Mouse (Mus musculus): ENCODE data around the gene Prkrip1. TPM values are rescaled to one million over a fixed set of nuclear protein-coding genes. Genes with fewer than 3 reads are reported as not detected.
"Not testable (repeated sequence)": the region's sequence is repeated elsewhere in the genome, so short reads cannot be mapped to it uniquely, and the experiment has no call there.

The Prkrip1 gene
- total RNA-seq, 2 experiments from 2014 or later, result 35.3 to 38.3 TPM

DNA sequence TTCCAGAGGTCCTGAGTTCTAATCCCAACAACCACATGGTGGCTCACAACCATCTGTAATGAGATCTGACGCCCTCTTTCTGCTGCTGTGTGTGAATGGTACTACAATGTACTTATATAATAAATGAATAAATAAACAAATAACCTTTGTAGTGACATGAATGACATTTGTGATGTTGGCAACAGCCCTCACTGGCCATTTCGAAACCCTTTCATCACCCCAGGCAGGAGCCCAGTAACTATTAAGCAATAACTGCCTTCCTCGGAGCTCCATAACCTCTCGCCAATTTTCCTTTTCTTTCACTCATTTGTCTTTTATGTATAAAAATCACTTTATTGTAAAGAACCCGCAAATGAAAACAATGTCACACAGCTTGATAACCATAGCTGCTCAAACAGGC lies 15.0 kb upstream of the Prkrip1 start:
- DNase-seq (ENCODE audit: low spot score in 2 of 2), result no peak

DNA sequence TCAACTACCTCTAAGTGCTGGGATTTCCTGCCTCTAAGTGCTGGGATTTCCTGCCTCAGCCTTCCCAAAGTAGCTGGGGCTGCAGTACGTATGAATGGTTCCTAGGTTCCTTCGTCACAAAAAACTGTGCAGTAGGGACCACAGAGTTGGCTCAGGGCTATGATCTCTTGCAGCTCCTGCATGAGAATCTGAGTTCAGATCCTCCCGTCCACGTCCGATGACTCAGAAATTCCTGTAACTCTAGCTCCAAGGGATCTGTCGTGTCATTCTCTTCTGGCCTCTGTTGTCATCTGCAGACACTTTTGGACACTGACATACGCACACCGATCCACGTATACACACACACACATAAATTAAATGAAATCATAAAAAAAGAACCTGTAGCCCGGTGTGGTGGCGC lies 14.0 kb upstream of the Prkrip1 start:
- no peak for DNase-seq (ENCODE audit: low spot score in 2 of 2)

DNA sequence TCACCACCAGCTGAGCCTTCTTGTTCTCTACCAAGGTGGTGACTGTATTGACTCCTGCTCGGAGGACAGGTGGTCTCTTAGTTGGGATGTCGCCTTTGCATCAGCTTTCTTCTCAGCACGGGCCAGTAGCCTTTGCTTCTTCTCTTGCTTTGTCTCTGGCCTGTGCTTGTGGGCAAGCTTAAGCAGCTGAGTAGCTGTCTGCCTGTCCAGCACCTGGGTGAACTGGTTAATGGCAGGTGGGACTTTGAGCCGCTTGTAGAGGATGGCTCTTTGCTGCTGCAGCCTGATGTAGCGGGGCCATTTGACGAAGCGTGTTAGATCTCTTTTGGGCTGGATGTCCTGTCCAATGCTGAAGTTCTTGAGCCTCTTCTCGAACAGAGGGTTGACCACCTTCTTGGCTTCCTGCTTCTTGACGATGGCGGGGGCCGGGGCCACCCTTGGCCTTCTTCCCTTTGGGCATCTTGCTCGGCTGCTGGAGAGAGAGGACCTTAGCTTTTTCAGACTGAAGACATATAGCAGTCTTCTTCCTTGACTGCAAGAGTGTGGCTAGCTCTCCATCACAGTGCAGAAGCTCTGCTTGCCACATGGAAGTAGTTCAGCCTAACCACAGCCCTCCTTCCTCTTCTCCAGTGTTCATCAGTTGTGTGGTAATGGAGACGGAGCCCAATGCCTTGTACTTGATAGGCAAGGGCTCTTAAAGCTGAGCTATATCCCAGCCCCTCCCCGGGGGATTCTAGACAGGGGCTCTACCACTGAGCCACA lies 12.8 kb upstream of the Prkrip1 start:
- not testable (repeated sequence) for DNase-seq (ENCODE audit: low spot score in 2 of 2)

DNA sequence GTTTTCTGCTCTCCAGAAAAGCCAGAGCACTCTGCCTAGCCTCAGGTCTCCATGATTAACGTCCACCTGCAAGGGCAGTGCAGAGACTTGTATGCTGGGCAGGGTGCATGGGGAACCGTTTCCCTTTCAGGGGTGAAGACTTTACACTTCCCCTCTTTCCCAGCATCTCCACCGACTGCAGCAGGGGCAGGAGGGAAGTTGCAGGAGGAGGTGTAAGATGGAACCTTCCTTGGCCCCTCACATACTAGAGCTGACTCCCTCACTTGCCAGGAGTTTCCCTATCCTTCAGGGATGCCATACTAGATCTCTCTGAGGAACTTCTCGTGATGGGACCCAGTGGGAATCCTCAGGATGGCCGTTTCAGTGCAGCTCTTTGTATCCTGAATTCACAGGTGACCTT lies 11.8 kb upstream of the Prkrip1 start:
- no peak for DNase-seq (ENCODE audit: low spot score in 2 of 2)

DNA sequence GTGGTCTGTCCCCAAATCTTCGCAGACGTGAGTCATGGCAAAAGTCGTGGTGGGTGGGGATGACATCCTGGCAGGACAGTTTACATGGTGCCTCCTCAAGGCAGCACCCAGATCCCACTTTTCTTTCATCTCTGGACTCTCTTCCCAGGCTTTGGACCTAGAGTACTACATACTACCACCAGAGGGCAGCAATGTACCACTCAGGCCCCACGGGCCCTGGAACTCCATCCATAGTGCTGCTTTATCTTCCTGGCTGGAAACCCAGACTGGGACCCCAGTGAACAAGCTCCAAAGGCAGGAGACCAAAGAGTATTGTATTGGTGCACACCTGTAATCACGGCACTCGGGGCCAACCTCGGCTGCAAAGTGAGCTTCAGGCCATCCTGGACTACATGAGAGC lies 3.1 kb upstream of the Prkrip1 start:
- peak in 1 of 2 experiments; percentile 61 for DNase-seq (ENCODE audit: low spot score in 2 of 2)

DNA sequence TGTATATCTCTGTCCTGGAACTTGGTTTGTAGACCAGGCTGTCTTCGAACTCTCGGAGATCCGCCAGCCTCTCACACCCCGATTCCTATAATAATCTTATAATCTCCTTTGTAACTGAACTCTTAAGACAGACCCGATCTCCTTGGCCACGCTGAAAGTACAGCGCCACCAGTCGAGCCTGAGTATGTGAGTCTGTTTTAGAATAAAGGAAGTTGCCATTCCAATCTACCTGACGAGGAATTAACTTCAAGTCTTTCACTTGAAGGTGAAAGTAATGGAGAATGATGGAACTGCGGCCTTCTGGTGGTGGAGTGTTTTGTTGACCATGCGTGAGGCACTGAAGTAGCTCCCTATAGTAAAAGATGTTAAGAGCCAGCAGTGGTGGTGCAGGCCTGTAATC lies 763 bp upstream of the Prkrip1 start:
- DNase-seq (ENCODE audit: low spot score in 2 of 2), result no peak

DNA sequence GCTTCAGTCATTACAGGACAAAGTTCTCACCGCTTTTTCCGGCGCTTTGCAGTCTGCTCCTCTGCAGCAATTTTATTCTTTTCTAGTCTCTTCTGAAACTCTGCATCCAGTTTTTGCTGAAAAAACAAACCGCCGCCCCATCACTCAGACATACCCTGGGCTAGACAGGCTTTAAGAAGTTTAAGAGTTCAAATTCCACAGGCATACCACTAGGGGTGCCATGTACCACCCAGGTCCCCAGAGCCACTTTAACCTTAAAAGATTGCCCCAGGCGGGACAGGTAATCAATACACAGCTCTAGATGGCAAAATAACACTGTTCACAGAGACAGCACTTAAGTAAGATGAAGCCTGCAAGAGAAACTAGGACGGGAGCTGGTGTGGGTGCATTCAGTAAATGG lies 6.9 kb downstream of the Prkrip1 start:
- DNase-seq (ENCODE audit: low spot score in 2 of 2), result no peak

DNA sequence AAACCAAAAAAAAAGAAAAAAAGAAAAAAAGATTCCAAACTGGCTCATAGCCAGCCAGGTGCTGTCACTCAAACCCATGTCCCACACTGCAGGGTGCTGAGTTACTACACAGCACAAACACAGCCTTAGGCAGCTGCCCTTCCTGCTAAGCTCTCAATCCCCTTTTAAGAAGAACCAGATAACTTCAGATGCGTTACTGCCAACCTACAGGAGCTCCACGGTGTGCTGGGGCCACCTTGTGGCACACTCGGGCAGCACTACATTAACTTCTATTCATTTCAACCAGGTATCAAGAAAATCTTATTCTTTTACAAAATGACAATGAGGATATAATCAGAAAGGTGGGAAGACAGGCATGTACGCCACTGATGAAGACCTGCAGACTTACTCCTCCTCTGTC lies 12.0 kb downstream of the Prkrip1 start:
- DNase-seq (ENCODE audit: low spot score in 2 of 2), result peak in 1 of 2 experiments; percentile 41

DNA sequence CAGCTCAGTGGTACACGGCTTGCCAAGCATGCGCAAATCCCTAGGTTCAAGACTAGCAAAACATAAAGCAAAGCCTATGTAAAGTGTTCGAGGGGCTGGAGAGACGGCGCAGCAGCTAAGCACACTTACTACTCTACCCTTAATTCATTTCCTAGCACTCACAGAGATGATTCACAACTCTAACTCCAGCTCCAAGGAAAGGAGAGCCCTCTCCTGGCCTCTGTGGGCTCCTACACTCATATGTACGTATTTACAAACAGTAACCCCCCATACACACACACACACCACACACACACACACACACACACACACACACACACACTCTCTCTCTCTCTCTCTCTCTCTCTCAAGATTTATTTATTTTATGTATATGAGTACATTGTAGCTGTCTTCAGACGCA lies 15.0 kb downstream of the Prkrip1 start:
- no peak for DNase-seq (ENCODE audit: low spot score in 2 of 2)

DNA sequence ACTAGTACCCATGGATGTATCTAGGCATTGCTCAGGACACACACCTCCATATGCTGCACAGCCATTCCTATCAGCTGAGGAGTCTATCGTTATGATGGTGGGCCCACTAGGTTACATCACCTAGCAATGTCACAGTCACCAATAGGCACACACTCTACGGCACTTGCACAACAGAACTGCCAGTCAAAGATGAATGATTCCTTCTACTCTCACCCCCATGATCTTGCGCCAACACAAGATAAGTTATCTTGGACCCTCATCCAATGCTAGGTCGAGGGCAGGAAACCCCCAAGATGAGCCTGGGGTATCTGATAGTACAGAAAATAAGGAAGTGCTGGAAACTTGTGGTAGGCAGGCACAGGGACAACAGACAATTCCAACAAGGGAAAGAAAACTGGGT lies 15.9 kb downstream of the Prkrip1 start:
- DNase-seq (ENCODE audit: low spot score in 2 of 2), result no peak

DNA sequence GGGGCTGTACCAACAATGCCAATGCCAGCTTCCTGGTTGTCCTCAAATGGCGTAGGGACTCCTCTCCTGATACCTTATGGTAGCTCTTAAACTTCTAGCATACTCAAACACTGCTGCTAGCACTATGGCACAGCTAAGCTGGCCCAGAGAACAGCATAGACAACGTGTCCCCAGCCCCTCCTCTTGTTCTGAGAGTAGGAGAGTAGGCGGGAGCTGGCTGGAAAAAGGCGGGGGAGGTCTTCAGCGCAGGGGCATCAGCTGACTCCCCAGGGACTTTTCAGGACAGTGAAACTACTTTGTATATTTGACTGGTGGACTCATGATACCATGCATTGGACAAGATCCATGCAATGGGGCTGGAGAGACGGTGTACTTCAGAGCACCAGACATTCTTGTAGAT lies 16.7 kb downstream of the Prkrip1 start:
- no peak for DNase-seq (ENCODE audit: low spot score in 2 of 2)

DNA sequence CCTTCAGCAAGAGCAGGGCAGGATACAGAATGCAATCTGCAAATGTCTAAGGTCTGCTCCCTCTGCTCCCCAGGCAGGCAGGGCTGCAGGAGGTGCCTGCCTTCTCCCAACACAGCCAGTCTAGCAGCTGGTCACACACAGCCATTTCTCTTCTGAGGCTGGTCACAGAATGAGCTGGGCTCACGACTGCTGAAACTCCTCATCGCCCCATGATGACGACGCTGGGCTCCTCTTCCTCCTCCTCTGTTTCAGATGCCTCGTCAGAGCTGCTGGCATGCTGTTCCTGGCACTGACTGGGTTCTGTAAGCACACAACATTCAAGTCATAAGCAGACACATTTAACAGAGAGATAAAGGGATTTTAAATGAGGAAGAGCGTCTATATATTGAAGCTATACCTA lies 17.6 kb downstream of the Prkrip1 start:
- DNase-seq (ENCODE audit: low spot score in 2 of 2), result no peak

DNA sequence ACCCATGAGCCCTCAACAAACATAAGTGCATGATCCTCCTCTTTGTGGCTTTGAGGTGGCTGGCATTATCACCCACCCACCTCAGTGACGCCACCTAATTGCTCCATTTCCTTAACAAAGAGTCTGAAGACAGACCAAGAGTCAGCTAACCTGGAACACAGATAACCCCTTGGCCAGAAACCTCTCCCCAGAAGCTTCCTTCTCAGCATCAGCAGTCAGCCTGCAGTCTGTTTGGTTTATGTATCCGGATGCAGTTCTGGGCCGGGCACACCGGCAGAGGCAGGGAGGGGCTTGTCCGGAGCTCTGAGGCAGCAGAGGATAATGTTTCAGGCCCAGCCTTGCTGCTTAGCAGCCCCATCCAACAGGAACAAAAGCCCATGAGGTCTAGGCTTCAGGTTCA lies 19.2 kb downstream of the Prkrip1 start:
- no peak for DNase-seq (ENCODE audit: low spot score in 2 of 2)

DNA sequence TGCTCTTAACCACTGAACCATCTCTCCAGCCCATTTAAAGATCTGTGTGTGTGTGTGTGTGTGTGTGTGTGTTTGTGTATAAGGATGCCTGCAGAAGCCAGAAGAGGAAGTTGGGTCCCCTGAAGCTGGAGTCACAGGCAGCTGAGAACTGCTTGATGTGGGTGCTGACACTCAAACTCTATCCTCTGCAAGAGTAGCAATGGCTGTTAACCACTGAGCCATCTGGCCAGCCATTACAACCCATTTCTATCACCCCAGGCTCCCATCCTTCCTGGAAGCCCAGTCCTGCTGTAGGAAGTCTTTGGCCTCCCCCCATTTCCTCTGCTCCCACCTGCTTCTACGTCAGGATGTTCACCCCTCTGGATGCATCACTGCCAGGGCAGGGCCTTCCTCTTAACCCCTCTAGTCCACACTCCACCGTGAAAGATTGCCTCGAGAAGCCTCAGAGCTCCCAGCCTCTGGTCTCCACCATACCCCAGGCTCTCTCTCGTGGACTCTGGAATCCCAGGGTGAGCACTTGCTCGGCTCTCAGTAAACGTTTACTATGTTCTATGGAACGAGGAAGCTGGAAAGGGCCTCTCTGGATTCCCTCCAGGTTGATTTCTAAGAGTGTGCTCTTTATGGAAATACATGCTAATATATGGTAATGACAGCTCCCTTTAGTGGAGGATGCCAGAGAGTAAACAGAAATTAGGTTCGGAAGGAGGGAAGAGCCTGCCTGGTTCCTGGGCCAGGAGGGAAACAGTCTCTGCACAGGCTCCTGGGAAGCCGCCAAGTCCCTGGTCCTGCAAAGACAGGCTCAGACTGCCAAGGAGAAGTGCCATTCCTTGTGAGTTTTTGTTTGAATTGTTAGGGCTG lies 24.9 kb downstream of the Prkrip1 start:
- DNase-seq (ENCODE audit: low spot score in 2 of 2), result peak in 1 of 2 experiments; percentile 35

DNA sequence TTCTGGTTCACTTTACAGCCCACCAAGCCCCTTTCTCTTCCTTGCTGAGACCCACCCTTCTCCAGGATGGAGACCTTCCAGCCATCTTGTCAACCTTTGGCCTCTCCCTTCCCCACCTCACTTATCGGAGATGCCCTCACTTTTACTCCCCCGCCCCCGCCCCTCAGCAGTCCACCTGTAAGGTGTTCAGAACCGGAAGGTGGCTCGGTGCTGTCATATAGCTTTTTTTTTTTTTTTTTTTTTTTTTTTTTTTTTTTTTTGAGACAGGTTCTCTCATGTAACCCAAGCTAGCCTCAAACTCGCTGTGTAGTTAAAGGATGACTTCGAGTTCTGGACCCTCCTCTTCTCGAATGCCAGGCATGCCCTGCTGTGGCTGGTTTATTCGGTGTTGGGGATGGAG lies 25.8 kb downstream of the Prkrip1 start:
- DNase-seq (ENCODE audit: low spot score in 2 of 2), result no peak

DNA sequence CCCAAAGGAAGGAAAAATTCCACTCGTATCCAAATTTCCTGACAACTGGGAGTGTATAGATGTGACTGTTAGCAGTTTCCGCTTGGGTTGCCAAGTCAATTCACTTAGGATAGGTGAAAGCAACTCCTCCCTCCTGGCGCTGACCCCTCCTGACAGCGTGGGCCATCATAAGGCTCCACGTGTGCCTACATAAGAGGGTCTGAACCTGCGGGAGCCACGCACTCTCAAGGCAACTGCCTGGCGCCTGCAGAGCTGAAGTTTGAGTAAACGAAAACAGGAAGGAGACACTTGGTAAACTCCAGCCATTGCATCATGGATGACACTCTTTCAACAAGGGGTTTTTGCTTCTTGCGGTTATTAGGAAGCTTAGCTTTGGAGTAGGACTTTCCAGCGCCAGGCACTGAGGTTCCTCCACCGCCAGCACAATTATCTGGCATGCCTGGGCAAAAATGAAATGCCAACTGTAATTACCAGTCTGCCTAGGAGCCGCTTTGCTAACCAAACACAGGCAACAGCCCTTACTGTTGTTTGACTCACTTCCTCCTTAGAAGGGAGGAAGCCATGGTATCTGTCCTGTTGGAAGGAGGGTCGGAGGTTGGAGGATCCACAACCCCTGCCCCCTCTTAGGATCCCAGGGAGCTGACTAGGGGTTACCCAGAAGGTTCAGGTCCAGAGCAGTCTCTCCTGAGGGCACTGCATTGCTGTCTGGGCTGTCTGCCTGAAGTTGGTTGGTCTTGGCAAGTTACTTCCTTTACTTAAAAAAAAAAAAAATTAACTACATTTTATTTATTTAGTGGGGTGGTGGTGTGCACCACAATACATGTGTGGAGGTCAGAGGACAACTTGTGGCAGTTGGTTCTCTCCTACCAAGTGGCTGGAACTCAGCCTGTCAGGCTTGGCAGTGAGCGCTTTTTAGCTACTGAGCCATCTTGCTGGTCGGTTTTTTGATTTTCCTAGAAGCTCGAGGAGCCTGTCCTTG lies 27.1 kb downstream of the Prkrip1 start:
- DNase-seq (ENCODE audit: low spot score in 2 of 2), result peak in 1 of 2 experiments; percentile 11

DNA sequence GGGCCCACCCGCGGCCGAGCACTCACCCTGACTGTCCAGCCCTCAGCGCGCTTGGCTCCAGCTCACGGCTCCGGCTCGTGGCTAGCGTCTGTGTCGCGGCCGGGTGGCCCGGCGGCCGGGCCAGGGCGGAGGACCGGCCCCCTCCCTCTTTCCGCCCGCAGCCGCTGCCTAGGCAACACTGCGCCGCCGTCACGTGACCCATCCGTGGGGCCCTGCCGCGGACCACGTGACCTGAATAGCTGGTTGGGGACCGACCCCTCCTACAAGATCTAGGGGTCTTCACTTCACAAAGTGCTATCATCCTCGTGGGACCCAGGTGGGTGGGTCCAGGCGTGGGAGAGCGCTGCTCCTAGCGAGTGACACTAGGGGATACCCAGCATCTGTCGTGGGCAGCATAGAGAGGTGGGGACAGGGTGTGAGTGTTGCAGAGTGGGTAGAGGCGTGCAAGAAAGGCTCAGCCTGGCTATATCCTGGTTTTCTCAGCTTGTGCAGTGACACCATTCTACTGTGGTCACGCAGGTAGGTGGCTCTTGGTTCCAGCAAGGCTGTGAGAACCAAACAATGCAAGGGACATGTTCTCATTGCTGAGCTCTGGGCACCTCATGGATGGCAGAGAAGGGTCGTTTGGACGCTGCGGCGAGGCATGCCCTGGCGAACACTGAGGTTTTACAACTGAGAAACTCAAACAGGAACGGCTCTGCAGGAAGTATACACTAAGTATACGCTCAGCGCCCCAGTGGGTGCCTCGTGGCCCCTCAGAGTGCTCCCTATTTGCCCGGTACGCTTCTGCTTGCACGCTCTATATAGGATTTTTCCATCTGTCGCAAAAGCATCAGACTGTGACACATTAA lies 28.0 kb downstream of the Prkrip1 start, which contains the start of gene Orai2:
Gene Orai2 (minus strand): TSS at position 202 of the 851 bp plus-strand sequence.
- peak; percentile 69 to 85 for DNase-seq (ENCODE audit: low spot score in 2 of 2)

DNA sequence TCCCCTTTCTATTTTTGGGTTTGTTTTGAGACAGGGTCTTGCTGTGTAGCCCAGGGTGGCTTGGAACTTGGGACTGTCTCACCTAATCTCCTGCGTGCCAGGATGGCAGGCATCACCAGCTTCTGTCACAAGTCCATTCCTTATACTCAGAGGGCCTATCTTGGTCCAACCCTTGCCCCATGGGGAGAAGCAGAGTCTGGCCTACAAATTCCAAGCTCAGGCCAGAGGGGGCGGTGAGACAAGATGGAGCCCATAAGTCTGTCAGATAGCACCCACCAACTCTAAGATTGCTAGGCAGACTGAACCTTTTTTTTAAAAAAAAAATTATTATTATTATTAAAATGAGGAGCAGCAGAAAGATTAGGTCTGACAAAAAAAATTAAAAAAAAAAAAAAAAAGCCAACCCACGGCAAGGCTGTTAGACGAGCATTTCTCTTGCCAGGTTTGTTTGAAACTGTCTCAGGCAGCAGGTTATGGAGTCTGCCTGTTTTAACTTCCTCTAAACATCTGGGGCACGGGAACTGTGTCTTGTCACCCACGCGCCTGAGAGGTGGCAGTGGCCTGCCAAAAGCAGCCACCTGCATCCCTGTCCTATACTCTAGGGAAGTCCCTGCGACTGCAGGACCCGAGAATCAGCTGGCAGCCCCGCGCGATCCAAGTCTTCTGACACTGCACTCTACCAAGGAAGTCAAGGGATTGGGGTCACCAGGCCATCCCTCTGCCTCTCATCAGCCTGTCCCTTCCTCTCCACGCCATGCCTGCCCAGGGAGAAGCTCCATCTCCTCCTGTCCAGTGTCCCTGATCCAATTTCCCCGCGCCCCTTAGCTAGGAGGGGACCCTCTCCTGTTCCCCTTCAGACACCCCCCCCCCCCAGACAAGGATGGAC lies 28.9 kb downstream of the Prkrip1 start:
- peak in 1 of 2 experiments; percentile 39 for DNase-seq (ENCODE audit: low spot score in 2 of 2)

DNA sequence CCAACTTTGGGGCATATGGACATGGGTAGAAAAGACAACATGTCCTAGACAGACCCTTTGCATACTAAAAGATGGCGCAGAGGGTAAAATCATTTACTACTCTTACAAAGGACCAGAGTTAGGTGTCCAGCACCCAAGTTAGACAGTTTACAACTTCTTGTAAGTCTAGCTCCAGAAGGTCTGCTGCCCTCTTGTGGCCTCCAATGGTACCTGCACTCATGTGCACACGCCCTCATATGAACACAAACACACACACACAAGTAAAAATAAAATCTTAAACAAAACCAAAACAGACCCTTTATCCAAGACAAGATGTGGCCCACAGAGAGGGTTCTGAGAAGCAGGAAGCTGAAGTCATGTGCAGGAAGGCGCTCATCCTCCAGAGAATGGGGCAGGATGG lies 30.7 kb downstream of the Prkrip1 start:
- DNase-seq (ENCODE audit: low spot score in 2 of 2), result no peak
